Mouse (Mus musculus) embryonic facial prominence, embryonic 13.5 days (tissue): Measurements from ENCODE around the gene Wwox. TPM values are rescaled to one million over a fixed set of nuclear protein-coding genes. Genes with fewer than 3 reads are reported as not detected.

ENCODE experiments used
- ATAC-seq: fragments of 200-750 bp; cut with Nextera tagmentation; 2 replicates; pipeline ENCODE4 v1.8.0; 2017; ENCODE audit warnings: low read depth; ENCODE audit not compliant: insufficient number of reproducible peaks, insufficient read depth, low FRiP score, low TSS enrichment
- H3K27ac ChIP-seq: fragments of 300-500 bp; sonication (generic); 2 replicates; pipeline ENCODE4 v1.5.1; 2015; ENCODE audit warnings: moderate library complexity, mild to moderate bottlenecking, inconsistent platforms
- H3K27me3 ChIP-seq: fragments of 300-500 bp; sonication (generic); 2 replicates; pipeline ENCODE4 v1.6.1; 2015; ENCODE audit warnings: mild to moderate bottlenecking, inconsistent platforms
- H3K36me3 ChIP-seq: fragments of 300-500 bp; sonication (generic); 2 replicates; pipeline ENCODE4 v1.6.1; 2015; ENCODE audit warnings: mild to moderate bottlenecking, inconsistent platforms
- H3K4me1 ChIP-seq: fragments of 300-500 bp; sonication (generic); 2 replicates; pipeline ENCODE4 v1.6.1; 2015; ENCODE audit warnings: inconsistent platforms
- H3K4me2 ChIP-seq: fragments of 300-500 bp; sonication (generic); 2 replicates; pipeline ENCODE4 v1.6.1; 2015; ENCODE audit warnings: moderate library complexity, mild to moderate bottlenecking, inconsistent platforms
- H3K4me3 ChIP-seq: fragments of 300-500 bp; sonication (generic); 2 replicates; pipeline ENCODE4 v1.5.1; 2015; ENCODE audit warnings: mild to moderate bottlenecking, inconsistent platforms
- H3K9ac ChIP-seq: fragments of 300-500 bp; sonication (generic); 2 replicates; pipeline ENCODE4 v1.6.1; 2015; ENCODE audit warnings: mild to moderate bottlenecking, inconsistent platforms
- H3K9me3 ChIP-seq: fragments of 300-500 bp; sonication (generic); 2 replicates; pipeline ENCODE4 v1.6.1; 2016; ENCODE audit warnings: inconsistent platforms
- WGBS: fragments of 180-500 bp; shearing (Covaris S2); methylation state at CpG from one replicate; pipeline ENCODE4 v1.1.7; 2015; ENCODE audit warnings: mixed read lengths; 5-methylcytosine and 5-hydroxymethylcytosine counted together
- polyA plus RNA-seq: library from polyadenylated mRNA; unstranded; fragments of >200 nt; fragmentation: Nextera tagmentation; extraction: Ambion mirVana; gene quantifications from 2 replicates; pipeline ENCODE4 v1.2.1, GENCODE M21; 2015

The Wwox gene
- polyA plus RNA-seq, 1 experiment from 2014 or later, result 11.5 TPM

DNA sequence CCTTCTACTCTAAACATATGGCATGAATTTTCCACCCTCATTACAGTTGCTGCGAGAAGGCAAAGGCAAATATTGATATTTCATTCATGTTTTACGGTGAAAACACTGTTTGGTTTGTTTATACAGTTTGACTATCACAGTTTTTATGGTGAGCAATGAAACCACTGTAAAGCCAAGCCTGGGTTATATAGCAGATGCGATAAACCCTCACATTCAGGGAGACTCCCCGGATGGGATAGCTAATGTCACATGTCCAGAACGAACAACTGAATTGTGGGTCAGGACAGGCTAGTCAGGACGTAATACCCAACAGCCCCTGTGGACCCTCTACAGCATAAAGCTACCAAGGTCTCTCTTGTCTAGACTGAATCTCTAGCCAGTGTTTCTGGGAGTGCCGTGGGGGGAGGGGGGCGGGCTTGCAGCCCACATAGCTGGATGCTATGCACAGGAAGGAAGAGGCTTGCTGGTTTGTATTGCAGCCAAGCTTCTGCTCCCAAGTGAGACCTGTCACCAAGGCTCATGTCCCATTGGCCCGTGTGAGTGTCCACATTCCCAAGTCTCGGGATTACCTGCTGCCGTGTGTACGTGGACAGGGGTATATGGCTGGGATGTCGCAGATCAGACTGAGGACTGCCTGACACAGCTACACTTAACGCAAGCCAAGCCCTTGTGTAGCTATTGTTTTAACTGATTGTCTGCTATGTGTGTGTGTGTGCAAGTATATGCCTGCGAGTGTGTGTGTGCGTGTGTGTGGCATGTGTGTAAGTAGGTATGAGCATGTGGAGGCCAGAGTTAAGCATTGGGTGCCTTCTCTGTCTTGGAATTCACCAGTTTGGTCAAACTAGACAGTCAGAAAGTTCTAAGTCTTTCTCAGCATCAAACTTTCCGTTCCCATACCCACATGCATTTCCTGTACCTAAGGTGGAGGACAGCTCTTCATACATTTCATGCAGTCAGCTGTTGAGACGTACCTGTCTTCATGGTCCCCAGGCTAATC lies 66.2 kb downstream of the Wwox start:
- no peaks in the 10 kb centered on the region for H3K27me3 ChIP-seq
- peak overlapping the region; percentile 53 for H3K4me2 ChIP-seq
- no peak overlapping the region for H3K9ac ChIP-seq
- 59% methylated on average over 18 of the region's 18 CpGs for WGBS
- H3K4me1 ChIP-seq, result peaks cover 60% of the 10 kb centered on the region
- peak overlapping the region; percentile 24; the same call in 1 of the 2 replicates for H3K4me3 ChIP-seq
- H3K36me3 ChIP-seq, result no peaks in the 10 kb centered on the region
- ATAC-seq, result peak; percentile 17; the same call in 1 of the 2 replicates
- H3K27ac ChIP-seq, result peak overlapping the region; percentile 88
- H3K9me3 ChIP-seq, result no peaks in the 10 kb centered on the region

DNA sequence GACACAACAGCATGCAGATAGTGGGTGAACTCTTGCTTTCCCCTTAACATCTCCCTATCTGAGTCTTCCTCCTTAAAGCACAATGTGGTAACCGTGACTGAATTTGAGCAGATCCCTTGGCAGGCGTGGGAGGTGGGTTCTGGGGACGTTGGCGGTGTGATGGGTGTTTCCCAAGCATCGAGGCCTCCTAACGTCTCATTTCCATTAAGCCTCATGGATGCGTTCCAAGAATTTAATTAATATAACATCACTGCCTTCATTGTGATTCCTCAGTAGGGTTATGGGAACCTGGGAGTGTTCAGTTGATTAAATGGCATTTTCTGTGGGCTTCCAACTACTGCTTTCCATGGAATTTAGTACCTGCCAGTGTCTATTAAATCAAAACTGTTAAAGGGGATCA lies 67.9 kb downstream of the Wwox start:
- H3K4me1 ChIP-seq, result peaks cover 45% of the 10 kb centered on the region
- no peaks in the 10 kb centered on the region for H3K27me3 ChIP-seq
- H3K27ac ChIP-seq, result no peak overlapping the region
- no peaks in the 10 kb centered on the region for H3K36me3 ChIP-seq
- H3K4me3 ChIP-seq, result no peak overlapping the region
- H3K4me2 ChIP-seq, result no peak overlapping the region
- WGBS, result 59% methylated on average over 7 of the region's 7 CpGs
- H3K9me3 ChIP-seq, result no peaks in the 10 kb centered on the region
- ATAC-seq, result no peak
- H3K9ac ChIP-seq, result no peak overlapping the region

DNA sequence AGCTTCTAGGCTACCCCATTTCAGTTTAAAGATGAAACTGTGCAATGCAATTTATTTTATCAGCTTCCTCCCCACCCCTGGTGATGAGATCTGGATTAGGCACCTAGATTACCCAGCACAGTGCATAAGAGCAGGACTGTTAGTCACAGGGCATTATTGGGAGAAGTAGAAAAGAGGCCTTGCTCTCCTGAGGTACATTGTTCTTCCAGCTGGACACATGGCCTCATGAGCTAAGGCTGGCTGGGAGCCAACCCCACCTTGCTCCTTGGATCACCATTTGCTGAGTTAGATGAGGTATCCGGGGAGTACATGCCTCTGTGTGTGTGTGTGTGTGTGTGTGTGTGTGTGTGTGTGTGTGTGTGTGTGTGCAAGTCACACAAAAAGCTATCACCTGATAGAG lies 70.8 kb downstream of the Wwox start:
- 81% methylated on average over 1 of the region's 1 CpGs for WGBS
- H3K27me3 ChIP-seq, result no peaks in the 10 kb centered on the region
- no peak for ATAC-seq

DNA sequence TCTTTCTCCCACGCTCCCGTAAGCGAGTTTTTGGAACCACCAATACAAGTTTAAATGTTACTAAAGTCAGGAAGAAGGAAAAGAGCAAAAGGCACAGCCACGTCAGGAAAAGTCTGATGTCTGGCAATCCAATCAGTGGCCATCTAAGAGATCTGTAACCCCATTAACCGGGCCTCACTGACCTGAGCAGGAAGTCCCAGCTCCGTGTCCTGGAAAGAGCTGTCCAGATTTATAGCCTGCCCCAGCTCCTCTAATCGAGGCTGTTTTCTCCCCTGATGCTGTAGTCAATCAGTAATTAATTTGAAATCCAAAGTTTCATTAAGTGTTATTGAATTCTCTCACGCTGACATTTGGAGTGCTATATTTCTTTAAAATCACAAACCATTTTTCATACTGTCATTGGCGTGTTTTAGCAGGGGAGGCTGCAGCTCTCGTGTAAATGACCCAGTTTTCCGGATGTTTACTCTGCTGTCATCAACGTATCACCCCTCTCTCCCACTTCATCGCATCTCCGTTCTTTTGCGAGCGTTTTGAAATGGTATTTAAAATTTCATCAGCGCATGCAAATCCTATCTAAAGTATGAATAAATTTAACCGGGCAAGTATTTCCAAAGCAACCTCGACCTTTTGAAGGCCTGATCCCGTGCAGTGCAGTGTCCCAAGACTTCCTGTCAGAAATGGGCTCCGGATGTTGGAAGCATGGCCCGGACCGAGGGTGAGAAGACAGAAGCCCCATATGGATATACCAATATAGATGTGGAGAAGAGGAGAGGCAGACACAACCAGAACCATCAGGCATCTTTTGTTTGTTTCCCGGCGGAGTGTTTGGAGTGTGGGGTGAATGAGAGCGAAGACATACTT lies 72.8 kb downstream of the Wwox start:
- no peak overlapping the region for H3K4me3 ChIP-seq
- H3K4me1 ChIP-seq, result peaks cover 2% of the 10 kb centered on the region
- H3K9ac ChIP-seq, result no peak overlapping the region
- H3K9me3 ChIP-seq, result no peaks in the 10 kb centered on the region
- no peaks in the 10 kb centered on the region for H3K27me3 ChIP-seq
- 84% methylated on average over 26 of the region's 26 CpGs for WGBS
- no peak overlapping the region for H3K4me2 ChIP-seq
- ATAC-seq, result no peak
- H3K36me3 ChIP-seq, result no peaks in the 10 kb centered on the region
- no peak overlapping the region for H3K27ac ChIP-seq

More for the DNA sequence above, 70.8 kb downstream of the Wwox start:
- Histone ChIP-seq H3K4me2 (no peak overlapping the region), H3K36me3 (no peaks in the 10 kb centered on the region), H3K4me1 (peaks cover 17% of the 10 kb centered on the region), H3K4me3 (no peak overlapping the region), H3K9ac (no peak overlapping the region), H3K27ac (no peak overlapping the region), H3K9me3 (no peaks in the 10 kb centered on the region)

DNA sequence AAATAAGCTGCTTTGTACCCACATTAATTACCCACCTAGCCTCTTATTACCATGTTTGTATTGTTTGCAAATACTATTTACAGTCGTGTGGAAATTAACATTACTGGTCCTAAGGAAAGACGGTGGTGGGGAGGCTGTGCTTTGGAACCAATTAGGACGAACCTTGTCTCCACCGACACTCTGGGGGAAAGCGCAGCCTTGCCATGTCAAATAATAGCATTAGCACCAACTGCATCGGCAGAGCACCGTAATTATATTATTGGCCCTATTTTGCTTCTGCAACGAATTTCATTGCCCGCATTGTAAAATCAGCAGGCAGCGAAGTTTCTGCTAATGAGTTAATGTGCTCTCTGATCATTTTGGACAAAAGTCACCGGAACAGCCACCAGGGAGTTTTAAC lies 75.2 kb downstream of the Wwox start:
- H3K4me2 ChIP-seq, result no peak overlapping the region
- no peaks in the 10 kb centered on the region; the same call in 1 of the 2 replicates for H3K4me1 ChIP-seq
- H3K4me3 ChIP-seq, result no peak overlapping the region
- H3K27ac ChIP-seq, result no peak overlapping the region
- H3K9ac ChIP-seq, result no peak overlapping the region
- 53% methylated on average over 11 of the region's 11 CpGs for WGBS
- H3K27me3 ChIP-seq, result no peaks in the 10 kb centered on the region
- H3K36me3 ChIP-seq, result no peaks in the 10 kb centered on the region
- no peak for ATAC-seq
- no peaks in the 10 kb centered on the region for H3K9me3 ChIP-seq

GRCm38 (mm10) chr8:114523061-114523460 lies 83.6 kb downstream of the Wwox start:
- Histone ChIP-seq H3K4me2 (no peak overlapping the region), H3K27me3 (0 out of 2 replicates have a peak, but pooled peaks cover 3% of the 10 kb centered on the region), H3K9ac (no peak overlapping the region), H3K27ac (no peak overlapping the region), H3K9me3 (no peaks in the 10 kb centered on the region), H3K4me3 (no peak overlapping the region), H3K36me3 (no peaks in the 10 kb centered on the region), H3K4me1 (0 out of 2 replicates have a peak, but pooled peaks cover 5% of the 10 kb centered on the region)
- ATAC-seq, result no peak
- 85% methylated on average over 2 of the region's 2 CpGs for WGBS

- Histone ChIP-seq H3K27me3 (0 out of 2 replicates have a peak, but pooled peaks cover 3% of the 10 kb centered on the region), H3K27ac (no peak overlapping the region), H3K4me1 (0 out of 2 replicates have a peak, but pooled peaks cover 5% of the 10 kb centered on the region), H3K4me3 (no peak overlapping the region), H3K36me3 (no peaks in the 10 kb centered on the region), H3K9ac (no peak overlapping the region), H3K9me3 (no peaks in the 10 kb centered on the region), H3K4me2 (no peak overlapping the region)
- WGBS, result 81% methylated on average over 15 of the region's 15 CpGs
- no peak for ATAC-seq
These were observed 87.3 kb downstream of the Wwox start for GRCm38 (mm10) chr8:114526626-114527267.

DNA sequence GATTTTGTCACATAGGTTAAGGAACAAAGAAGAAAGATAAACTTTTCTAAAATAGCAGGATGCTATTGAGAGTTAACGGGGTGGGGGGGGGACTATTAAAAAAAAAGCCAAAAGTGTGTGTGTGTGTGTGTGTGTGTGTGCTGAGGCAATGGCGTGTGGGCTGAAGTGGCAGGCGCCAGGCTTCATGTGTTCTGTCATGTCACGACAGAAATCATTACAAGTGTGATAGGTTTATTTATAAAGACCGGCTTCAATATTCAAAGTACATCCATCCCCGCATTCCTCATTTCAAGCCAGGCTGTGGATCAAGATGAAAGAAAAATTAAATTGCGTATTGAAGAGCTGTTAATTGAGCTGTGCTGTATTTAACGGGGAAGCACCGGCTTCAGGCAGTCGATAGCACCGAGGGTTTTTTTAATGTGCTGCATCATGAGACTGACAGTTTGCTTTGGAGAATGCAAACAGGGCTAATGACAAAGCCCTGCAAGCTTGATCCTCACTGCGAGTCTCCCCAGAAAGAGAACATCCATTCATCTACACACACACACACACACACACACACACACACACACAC lies 88.3 kb downstream of the Wwox start:
- Histone ChIP-seq H3K9ac (no peak overlapping the region), H3K27ac (no peak overlapping the region), H3K4me2 (no peak overlapping the region), H3K4me3 (no peak overlapping the region), H3K9me3 (no peaks in the 10 kb centered on the region), H3K4me1 (0 out of 2 replicates have a peak, but pooled peaks cover 5% of the 10 kb centered on the region), H3K36me3 (no peaks in the 10 kb centered on the region), H3K27me3 (0 out of 2 replicates have a peak, but pooled peaks cover 3% of the 10 kb centered on the region)
- ATAC-seq, result no peak
- WGBS, result 71% methylated on average over 12 of the region's 12 CpGs

DNA sequence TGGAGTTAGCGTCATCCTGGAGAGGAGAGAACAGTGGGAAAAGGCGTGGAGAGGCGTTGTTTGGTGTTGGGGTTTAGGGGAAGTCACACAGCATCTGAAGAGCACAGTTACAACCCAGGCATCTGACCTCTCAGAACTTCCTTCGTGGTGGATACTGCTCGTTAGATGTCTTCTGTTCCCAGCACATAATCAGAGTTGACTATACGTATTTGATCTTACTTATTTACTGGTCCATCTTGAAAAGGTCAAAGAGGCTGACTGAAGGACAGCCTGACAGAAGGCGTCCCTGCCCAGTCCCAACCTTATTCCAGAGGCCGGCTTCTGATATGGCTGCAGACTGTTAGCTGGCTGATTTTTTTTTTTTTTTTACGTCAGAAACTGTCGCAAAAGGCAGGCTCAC lies 90.1 kb downstream of the Wwox start:
- H3K9me3 ChIP-seq, result no peaks in the 10 kb centered on the region
- 84% methylated on average over 10 of the region's 10 CpGs for WGBS
- no peak for ATAC-seq
- H3K4me1 ChIP-seq, result 0 out of 2 replicates have a peak, but pooled peaks cover 5% of the 10 kb centered on the region
- 0 out of 2 replicates have a peak, but pooled peaks cover 3% of the 10 kb centered on the region for H3K27me3 ChIP-seq
- no peak overlapping the region for H3K9ac ChIP-seq
- no peak overlapping the region for H3K27ac ChIP-seq
- no peak overlapping the region for H3K4me3 ChIP-seq
- H3K4me2 ChIP-seq, result no peak overlapping the region
- H3K36me3 ChIP-seq, result no peaks in the 10 kb centered on the region

DNA sequence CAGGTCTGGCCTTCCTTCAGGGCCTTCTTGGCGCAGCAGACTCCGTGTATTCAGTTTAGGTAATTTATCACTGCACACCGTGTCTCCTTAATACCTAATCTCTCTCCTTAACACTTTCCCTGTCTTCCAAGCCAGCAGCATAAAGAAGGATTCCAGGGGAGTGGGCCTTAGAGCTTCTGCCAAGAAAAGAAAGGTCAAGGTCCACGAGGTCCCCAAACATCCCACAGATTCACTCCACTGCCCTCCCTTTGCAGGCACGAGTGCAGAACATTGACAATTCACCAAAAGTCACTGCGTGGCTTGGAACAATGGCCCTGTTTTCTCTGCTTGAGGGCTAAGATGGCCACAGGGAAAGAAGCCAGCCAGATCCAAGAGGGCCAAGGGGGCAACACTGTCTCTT lies 96.7 kb downstream of the Wwox start:
- Histone ChIP-seq H3K9me3 (no peaks in the 10 kb centered on the region), H3K4me3 (no peak overlapping the region), H3K27ac (no peak overlapping the region), H3K4me2 (no peak overlapping the region), H3K36me3 (no peaks in the 10 kb centered on the region), H3K27me3 (peaks cover 16% of the 10 kb centered on the region; the same call in 1 of the 2 replicates), H3K4me1 (peaks cover 4% of the 10 kb centered on the region; the same call in 1 of the 2 replicates), H3K9ac (no peak overlapping the region)
- ATAC-seq, result no peak
- WGBS, result 52% methylated on average over 6 of the region's 6 CpGs
